Mouse (Mus musculus) ZHBTc4 (cell line): ENCODE measurements around the gene Sec24b.
A peak's percentile ranks its signal among the peaks of the same experiment; 100 is the strongest.

Experiments used
- DNase-seq: peaks from one replicate; pipeline ENCODE4 v3.0.0-alpha.2; 2011; ENCODE audit warnings: low read depth, low spot score

The Sec24b gene

DNA sequence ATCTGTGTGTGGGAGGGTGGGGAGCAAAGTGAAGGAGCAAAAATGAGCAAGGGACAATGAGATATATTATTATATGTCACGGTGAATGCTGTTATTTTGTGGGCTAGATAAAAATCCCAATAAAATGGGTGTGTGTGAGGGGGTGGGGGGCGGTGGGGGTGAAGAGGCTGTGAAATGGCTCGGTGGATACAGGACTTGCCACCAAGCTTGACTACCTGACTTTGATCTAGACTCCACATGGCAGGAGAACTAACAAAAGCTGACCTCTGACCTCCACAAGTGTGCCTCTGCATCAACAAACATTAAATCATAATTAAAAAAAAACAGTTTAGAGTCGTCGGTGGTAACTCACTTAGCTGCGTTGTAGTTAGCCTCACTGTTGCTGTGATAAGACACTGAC, 81.8 kb downstream of the Sec24b start:
- no peak for DNase-seq

DNA sequence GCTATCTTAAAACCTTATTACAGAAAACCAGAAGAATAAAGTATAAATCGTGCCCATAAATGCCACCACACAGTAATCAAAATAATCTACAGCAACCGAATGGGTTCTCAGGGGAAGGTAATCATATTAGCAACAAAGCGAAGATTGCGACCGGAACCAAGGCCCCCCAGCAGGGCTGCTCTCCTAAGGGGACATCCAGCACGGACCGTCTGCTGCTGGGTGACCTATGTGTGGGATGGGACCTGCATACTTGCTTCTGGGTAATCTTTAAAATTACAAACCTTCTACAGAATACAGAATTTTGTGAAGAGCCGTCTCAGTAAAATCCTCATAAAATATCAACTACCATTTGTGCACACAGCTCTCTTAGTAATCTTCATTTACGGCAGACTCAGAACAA, 82.6 kb downstream of the Sec24b start:
- no peak for DNase-seq

DNA sequence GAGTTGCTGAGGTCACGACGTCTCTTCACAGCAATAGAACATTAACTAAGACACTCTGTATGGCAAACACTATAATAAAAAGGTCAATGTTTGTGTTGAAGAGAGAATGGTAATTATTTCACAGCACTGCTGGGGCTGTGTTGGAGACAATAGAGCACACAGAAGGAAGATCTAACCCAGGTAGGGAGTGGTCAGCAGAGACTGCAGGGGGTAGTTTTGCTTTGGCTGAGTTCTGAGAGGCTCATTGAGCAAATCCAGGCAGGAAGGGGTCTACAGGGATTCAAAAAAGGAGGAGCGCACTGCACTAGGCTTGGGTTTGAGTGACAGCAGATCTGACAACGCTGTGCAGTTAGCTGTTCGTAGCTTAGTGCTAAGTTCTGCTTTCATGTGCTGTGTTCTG, 85.0 kb downstream of the Sec24b start:
- peak; percentile 33 for DNase-seq

DNA sequence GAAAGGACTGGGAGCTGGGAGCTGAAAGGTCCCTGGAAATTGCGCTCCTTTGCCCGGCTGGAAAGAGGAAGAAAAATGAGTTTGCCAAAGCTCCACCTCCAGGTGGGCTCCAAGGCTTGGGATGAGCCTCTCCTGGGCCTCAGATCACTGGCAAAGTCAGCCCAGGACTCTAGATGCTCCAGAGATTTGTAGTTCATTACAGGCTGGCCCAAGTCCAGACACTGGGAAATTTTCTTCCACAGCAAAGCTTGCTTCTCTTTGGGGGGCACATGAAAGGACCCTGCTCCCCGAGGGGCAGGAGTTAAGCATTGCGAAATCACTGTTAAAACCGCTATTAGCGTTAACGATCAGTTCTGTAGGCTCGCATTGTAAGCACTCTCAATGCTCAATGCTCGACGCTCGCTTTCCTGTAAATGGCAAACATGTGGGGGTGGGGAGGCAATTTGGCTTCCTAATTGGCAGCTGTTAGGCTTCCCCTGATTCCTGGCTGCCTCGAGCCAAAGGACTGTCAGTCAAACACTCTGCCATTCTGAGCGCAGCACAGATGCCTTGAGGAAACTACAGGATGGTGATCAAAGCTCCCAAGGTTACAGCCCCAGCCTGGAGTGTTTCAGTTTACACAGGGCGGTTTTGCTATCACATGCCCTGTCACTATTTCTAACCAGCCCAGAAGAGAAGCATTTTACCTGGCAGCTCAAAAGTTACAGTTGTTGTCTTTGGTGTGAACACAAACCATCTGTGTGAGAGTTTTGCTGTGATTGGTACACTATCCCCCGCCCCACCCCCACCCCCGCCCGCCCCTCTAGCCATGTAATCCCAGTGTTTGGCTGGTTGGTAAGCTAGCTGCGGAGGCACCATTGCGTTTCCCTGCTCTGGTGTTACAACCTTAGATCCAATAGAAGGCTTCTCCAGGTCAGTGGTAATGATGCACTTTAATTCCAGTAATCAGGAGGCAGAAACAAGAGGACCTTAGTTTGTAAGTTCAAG, 90.5 kb downstream of the Sec24b start:
- DNase-seq = no peak

DNA sequence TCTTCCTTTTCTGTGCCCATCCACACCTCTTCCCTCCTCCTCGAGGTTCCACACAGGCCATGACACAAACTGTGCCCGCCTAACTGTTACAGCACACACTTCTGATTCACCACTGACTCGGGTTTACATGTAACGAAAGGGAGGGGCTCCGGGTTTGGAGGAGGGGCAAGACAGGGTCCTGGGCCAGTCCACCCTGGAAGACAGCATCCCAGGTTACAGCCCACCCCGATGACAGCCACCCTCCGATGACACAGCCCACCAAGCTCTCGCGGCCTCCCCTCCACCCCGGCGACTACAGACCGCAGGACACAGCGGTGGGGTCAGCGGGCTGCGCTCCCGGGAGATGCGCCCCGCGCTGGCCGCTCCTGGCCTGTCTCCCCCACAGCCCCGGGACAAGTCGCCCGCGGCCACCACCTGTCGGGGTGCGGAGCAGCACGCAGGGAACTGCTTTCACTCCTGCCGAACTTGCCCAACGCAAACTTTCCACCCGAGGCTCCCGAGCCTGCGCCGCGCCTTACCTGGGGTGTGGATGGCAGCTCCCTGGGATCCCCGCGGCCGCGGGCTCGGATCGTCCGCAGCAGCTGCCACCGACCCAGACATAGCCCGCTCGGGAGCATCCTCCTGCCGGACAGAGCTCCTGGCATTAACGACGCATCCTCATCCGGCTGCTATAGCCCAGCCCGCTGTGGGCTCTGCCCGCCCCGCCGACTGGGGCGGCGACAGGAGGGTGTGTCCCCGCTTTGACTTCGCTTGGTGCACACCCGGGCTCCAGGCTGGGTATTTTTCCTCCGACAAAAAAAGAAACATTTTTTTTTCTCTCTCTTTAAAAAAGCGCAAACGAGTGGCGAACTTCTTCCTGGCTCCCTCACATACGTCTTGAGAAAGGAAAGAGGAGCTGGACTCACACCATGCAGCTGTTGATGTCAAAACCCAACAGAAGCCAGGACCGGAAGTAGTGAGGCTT, 91.6 kb downstream of the Sec24b start, which contains the start of gene Mcub:
Gene Mcub (minus strand): TSS at position 775 of the 964 bp plus-strand sequence.
- DNase-seq = peak; percentile 61

DNA sequence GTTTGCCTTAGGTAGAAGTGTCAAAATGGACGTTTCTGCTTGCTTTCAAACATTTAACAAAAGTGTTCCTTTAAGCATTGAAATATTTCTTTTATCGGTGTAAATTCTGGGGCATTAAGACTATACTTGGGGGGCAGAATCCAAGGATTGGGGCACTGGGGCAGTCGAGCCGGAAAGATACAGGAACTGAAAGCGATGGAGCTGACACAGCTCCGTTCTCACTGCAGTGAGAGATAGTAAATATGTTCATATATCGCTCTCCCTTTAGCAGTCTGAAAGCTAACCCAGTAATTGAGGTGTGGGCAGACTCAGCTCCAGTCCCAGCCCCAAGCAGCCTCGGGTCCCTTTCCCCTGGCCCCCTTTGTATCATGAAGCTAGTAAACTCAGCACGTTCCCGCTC, 92.3 kb downstream of the Sec24b start:
- DNase-seq = no peak

DNA sequence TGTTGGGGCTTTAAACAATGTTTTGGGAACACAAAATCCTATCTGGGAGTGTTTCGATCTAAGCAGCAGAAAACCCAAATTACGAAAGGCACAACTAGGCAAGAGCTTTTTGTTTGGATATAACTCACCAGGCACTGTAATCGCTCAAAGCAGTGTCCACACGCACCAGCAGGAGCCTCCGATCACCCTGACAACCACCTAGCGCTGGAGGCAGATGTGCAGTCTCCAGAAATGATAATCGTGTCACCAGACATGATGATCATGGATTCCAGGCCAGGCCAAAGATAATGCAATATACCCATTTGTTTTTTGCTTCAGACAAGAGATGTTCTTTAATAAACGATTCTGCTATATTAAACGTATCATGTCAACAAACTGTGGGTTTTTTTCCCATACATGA, 93.5 kb downstream of the Sec24b start:
- no peak for DNase-seq

DNA sequence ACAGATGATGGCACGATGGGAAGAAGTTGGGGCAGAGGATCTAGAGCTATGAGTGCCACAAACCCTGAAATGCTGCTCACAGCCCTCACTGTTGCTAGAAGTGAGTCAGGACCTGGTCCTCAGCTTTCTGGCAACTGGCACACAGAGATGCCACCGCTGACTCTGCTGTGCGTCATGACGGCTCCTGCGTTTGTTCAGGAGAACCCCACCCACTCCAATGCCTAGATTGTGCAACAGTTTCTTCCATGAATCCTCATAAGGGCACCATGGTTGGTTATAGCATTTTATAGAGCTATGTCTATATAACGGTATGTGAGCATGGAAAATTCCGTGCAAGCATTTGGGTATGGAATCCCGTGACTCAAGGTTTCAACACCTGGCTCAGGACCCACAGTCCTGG, 96.7 kb downstream of the Sec24b start:
- no peak for DNase-seq

DNA sequence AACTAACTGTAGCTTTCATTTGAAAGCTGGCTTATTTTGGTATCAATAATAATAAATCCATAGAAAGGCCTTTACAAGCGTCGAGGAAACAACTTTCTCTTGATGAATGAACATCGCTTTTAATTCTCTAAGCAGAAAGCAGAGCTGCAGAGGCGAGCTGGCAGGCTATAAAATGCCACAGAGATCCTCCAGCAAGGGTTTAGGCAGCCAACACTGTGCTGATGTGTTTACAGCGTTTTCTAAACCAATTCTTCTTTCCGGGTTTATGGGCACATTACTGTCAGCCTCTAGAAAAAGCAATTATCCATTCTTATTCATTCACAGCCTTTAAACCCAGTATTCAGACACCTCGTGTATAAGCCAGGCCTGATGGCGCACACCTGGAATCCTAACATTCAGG, 98.8 kb downstream of the Sec24b start:
- DNase-seq = no peak

DNA sequence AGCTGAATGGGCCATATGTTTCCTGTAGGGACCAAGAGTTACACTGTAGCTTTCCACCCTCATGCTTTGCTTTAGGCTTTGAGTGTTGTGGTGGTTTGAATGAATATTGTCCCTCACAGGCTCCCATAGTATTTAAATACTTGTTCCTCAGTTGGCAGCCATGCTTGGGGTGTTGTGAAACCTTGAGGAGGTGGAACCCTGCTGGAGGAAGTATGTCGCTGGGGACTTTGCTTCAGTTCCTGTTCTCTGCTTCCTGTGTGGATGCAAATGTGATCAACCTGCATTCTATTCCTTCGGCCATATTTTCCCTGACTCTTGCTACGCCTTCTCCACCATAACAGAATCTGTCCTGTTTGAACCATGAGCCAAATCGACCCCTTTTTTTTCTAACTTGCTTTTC, 108.1 kb downstream of the Sec24b start:
- no peak for DNase-seq

DNA sequence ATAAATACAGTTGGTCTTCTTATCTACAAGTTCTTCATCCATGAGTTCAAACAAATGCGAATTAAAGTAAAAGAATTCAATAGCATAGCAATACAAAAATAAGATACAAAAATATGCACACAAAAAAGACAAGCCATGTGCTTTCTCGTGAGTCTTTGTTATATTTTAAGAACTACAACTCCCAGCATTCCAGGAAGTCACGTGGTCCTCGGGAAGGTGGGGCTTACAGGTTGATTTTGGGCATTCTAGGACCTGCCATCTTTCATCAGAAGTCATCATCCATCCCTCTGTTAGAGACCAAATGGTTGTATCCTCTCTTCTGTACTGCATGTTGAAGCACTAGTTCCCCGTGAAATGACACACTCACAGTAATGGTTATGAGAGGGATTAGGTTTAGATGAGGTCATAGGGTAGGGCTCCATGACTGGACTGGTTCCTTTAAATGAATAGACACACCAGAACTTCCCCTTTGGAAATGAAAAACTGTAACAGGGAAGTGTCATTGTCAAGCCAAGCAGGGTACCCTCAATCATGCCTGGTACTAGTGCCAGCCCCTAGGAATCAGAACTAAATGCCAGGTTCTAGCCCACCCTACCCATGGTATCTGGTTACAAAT, 112.1 kb downstream of the Sec24b start:
- DNase-seq = no peak

DNA sequence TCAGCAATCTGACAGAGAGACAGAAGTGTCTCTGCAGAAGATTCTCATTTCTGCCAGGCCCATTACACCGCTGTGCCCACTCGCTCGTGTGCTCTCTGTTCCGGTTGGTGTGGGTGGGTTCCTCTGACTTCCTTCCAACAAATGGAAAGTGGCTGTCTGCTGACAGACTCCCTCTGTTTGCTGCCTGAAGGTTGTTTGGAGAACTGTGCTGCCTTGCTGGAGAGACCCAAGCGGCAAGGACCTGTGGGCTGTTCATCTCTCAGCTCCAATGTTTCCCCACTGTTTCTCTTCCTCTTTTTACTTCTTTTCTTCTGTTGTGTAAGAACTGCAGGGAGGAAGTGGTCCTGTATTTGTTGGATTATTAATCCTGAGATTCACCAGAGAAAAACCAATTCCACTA, 113.0 kb downstream of the Sec24b start:
- DNase-seq = no peak

DNA sequence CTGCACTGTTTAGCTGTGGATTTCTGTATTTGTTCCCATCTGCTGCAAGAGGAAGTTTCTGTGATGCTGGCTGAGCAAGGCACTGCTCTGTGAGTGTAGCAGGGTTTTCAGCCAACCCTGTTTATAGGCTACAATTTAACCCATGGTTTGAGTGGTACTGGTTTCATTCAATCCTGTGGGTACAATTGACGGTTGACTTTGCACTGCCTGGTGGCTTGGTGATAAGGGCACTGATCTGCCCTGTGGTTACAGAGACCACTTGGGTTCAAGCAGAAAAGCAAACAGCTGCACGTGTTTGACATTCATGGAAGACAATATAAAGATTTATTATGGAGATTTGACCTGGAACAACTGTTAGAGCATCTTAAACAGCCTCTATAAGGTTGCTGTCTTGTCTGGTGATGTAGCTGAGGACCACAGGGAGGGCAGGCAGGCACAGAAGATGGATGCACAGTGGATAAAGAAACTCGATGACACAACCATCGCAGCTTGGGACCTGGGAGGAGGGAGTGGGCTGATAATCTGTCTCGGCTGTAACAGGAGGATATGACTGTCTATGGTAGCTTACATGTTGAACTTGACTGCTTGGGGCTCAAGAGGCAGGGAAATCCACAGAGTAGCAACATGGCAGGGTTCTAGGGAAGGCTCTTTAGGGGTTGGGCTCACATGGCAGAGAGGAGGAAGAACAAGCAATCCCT, 115.0 kb downstream of the Sec24b start:
- DNase-seq = no peak

DNA sequence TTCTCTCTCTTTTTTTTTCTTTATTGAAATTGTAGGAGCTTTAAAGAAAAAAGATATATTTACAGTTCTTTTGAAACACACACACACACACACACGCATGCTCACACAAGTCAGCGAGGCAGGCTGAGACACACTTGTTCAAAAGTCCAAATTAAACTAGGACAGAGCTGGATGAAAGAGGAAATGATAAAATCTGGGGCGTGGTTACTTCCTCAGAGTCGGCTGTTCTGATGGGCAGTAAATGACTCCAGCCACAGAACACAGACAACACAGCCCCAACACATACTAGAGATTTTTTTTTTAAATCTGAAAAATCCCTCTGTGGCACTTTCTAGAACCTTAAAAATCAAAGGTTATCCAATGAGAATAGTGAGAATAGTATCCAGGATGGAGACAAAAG, 117.5 kb downstream of the Sec24b start:
- DNase-seq = no peak

DNA sequence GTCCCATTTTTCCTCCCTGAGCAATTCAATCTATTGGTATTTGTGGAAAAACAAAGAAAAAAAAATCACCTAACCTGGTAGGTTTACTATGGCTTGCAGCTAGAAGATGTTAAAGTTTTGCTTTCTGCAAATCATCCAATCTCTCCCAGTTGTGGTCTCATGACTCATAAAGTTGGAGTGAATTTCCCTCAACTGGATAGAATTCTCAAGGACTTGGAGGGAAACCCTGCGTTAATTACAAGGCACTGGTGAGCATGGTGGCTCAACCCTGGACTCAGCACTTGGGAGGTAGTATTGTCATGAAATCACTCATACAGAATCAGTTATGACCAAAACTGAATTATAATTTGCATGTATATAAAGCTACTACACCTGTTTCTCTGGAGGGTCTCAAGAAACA, 120.1 kb downstream of the Sec24b start:
- DNase-seq = no peak

DNA sequence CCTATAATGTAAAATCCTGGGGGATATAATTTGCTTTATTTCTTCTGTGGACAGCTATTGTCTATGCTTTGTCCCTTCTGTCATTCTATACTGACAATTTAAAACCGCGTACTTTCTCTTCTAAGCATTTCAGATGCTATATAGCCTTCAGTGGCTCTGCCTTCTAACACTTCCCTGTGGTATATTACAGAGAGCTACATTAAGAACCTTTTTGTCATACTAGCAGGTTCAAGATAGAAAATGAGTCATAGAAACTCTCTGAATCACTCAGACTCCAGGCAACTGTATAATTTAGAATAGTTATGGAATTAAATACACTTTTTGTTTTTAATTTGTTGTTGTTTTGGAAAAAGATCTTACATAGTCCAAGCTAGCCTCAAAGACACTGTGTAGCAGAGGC, 120.6 kb downstream of the Sec24b start:
- DNase-seq = no peak

DNA sequence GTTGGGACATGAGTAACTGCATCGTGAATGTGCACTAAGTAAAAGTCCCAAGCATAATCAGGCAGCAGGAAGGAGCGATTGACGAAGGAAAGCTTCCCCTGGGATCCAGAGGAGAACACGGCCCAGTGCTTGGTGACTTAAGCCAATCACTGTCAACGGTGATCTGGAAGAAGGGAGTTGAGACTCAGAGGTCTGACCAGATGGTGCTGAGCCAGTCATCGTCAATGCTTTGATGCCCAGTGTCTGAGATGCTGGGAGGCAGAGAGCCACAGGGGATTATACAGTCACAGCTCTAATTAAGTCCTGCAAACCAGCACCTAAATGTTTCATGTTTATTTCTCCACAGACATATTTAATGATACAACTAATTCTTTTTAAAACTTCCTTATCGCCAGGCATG, 122.3 kb downstream of the Sec24b start:
- DNase-seq = no peak

DNA sequence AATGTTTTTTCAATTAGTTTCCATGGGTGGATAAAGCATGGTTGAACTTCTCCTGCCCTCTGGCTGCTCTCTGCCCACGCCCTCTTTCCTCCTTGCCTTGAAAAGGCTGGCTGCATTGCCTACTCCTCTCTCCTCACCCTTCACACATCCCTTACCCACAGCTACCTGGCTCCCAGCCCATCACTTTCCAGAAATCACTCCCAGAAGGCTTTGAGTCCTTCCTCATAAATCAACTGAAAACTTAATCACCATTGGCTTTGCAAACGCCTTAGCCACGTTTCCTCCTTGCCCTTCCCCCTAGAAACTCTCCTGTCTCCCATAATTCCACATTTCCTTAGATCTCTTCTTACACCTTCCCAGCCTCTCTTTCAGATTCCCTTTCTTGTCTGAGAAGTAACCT, 123.5 kb downstream of the Sec24b start:
- no peak for DNase-seq

DNA sequence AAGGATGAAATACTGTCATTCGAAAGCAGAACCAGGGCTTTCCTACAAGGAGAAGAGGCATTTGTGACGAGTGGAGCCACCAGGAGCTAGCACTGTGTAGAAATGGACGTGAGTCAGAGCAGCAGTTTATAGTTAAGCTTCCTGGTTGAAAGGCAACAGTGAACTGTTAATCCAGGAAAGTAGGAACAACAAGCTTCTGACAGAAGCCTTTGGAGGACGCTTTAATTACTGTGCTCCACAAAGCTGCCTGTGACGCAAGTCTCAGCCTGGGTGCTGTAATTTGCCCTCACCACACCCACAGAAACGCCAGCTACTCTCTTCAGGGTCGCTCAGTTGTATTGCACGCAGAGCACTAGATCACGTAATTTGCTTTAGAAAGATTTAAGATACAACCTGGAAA, 124.8 kb downstream of the Sec24b start:
- DNase-seq = no peak
